Mouse (Mus musculus): ENCODE results near the gene Col25a1.

Col25a1 gene

GRCm38 (mm10) chr3:130465371-130465770 lies 334.1 kb downstream of the Col25a1 start:
- DNase-seq (ENCODE audit: low spot score in 2 of 2), result no peak

DNA sequence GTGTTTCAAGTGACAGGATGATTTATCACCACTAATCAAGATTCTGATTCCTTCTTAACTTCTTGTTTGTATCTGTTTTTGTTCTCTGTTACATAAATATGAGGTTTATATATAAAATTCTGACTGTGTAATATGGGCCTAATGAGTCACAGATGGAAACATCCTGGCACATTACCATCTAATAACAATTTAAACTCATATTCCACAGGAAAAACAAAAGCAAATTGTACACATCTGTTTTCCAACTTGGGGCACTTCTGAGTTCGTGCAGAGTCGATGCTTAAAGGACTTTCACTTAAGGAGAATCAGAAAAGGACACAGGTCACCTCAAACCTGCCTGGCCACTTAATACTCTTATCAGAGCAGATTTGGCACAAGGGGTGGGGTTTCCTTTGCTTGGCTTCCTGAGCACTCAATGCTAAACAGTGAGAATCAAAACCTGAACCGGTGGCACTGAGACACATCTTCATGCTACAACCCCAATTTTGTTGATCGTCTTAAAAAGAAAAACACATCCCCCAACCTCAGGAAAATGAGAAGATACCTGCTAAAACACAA lies 342.0 kb downstream of the Col25a1 start:
- no peak for DNase-seq (ENCODE audit: low spot score in 2 of 2)

GRCm38 (mm10) chr3:130473970-130474369 lies 342.7 kb downstream of the Col25a1 start:
- DNase-seq (ENCODE audit: low spot score in 2 of 2), result no peak

DNA sequence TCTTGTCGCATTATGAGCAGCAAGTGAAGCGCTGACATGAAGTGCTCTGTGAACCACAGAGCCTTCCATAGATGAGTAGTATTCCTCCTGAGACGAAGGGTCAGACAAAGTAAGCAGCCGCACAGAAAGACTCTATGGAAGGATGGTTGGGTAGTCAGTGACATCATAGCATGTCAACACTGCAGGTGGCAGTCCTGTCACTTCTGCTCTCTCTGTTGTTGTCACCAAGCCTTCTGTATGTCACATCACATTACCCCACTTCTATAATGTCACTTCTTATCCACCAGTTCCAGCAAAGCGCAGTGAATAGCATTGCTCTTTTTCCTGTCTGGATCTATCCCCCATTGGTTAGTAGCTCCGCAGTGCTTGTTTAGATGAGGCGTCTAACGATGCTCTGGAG lies 351.2 kb downstream of the Col25a1 start:
- no peak for DNase-seq (ENCODE audit: low spot score in 2 of 2)

- no peak for DNase-seq (ENCODE audit: low spot score in 2 of 2)
Measured at GRCm38 (mm10) chr3:130488839-130489238, 357.5 kb downstream of the Col25a1 start.

GRCm38 (mm10) chr3:130494192-130494591 lies 362.9 kb downstream of the Col25a1 start:
- no peak for DNase-seq (ENCODE audit: low spot score in 2 of 2)

GRCm38 (mm10) chr3:130494665-130495396 lies 363.5 kb downstream of the Col25a1 start:
- no peak for DNase-seq (ENCODE audit: low spot score in 2 of 2)

GRCm38 (mm10) chr3:130497036-130497435 lies 365.7 kb downstream of the Col25a1 start:
- no peak for DNase-seq (ENCODE audit: low spot score in 2 of 2)

GRCm38 (mm10) chr3:130501713-130502112 lies 370.4 kb downstream of the Col25a1 start:
- DNase-seq (ENCODE audit: low spot score in 2 of 2), result no peak

DNA sequence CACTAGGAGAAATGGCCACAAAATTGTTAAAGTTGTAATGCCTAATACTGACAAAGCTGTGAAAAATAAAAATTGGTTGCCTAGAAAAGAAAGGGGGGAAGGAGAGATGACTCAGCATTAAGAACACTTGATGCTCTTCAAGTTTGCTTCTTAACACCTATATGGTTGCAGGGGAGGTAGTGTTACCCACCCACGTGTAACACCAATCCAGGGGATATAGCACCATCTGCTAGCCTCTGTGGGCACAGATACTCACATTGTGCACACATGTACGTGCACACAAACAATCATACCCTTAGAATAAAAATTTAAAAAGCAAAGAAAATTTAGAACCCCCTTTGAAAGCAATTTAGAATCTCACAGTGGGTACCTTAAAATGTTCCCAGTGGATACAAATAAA lies 377.0 kb downstream of the Col25a1 start:
- peak; percentile 15 to 60 for DNase-seq (ENCODE audit: low spot score in 2 of 2)

- no peak for DNase-seq (ENCODE audit: low spot score in 2 of 2)
Measured at GRCm38 (mm10) chr3:130518457-130518879, 387.2 kb downstream of the Col25a1 start.

DNA sequence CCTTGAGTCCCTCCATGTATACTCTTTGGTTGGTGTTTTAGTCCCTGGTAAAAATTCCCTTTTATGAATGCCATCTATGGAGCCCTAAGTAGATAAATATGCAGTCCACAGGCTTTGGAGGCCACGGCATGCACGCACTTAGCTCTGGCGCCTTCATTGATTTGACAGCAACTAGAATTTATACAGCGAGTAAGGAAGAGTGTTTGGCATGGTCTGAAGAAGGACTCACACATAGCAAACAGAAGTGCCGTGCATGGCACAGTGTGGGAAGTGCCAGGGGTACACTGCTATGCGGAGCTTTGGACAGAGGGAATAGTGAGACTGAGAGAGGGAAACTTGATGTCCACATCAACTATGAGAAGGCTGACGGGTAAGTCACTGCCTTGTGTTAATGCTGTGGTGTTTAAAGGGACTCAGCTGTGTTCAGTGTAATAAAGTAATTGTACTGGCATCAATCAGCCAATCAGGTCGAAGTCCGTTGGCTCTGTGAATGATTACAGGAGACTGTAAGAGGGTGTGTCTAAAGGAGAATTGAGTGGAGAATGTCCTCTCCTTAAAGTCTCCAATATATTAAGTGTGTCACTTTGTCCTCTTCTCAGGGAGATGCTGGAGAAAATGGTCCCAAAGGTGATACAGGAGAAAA lies 390.7 kb downstream of the Col25a1 start:
- DNase-seq (ENCODE audit: low spot score in 2 of 2), result no peak

GRCm38 (mm10) chr3:130523019-130523418 lies 391.7 kb downstream of the Col25a1 start:
- DNase-seq (ENCODE audit: low spot score in 2 of 2), result no peak

DNA sequence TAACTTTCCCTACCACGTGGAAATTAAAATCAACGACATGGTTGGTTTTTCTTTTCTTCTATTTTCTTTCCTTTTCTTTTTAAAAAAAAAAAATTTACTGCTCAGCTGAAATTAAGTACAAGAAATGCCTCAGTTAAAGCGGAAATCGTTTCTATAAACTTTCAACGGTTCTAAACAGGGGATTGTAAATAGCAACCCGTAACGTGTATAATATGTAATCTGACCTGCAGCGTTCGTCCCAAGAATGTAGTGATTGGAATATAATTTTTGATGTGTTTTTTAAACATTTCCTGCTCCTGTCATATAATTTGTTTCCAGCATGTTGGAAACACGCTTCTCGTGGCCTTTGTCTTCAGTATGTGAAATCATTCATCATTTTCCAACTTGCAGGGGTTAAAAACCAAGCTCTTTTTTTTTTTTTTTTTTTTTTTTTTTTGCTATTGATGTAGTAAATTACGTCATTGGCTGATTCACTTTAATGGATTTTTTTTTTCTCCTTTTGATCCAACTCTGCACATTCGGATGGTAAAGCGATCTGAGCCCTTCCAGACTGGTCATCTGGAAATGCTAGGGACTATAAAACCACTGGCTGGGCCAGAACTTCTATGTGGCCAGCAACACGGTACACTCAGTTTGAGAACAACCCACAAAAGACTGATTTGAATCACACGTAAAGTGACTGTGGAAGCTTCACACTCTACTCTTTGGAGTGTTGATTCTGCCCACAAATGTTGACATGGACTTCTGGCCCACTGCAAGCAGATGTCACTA lies 393.3 kb downstream of the Col25a1 start:
- no peak for DNase-seq (ENCODE audit: low spot score in 2 of 2)

GRCm38 (mm10) chr3:130535021-130535420 lies 403.7 kb downstream of the Col25a1 start:
- no peak for DNase-seq (ENCODE audit: low spot score in 2 of 2)

DNA sequence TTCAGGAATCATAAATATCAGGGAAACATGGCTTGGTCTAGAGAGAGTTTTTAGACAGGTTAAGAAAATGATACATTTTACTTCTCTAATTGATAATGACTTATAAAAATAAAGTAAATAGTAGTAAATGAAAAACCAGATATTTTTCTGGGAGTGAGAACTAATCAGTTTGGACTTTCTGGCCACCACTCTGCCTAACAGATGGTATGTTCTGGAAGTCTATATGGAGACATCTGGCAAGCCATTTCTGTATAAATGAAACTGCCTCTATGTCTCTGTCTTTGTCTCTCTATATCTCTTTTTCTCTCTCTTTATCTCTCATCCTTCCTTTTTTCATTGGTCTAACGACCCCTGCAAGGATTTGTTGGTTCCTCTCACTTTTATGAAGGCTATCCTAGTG lies 410.2 kb downstream of the Col25a1 start:
- no peak for DNase-seq (ENCODE audit: low spot score in 2 of 2)

GRCm38 (mm10) chr3:130545995-130546394 lies 414.7 kb downstream of the Col25a1 start:
- no peak for DNase-seq (ENCODE audit: low spot score in 2 of 2)

DNA sequence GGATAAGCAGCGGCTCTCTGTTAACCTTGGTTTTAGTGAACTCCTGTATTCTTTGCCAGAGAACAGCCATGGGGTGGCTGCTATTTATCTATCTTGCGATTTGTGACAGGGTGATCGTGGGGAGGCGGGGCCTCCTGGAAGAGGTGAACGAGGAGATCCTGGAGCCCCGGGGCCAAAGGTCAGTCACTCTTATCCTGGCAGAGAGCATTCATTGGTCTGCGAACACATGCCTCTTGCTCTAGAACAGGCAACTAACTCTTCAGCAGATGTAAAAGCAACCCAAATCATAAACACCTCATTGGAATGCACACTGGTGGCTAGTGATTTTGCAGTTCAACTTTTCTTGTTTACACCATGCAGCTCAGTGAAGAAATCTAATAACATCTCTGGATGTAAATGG lies 417.8 kb downstream of the Col25a1 start:
- DNase-seq (ENCODE audit: low spot score in 2 of 2), result no peak

- DNase-seq (ENCODE audit: low spot score in 2 of 2), result no peak
Measured at GRCm38 (mm10) chr3:130556263-130556662, 425.0 kb downstream of the Col25a1 start.

DNA sequence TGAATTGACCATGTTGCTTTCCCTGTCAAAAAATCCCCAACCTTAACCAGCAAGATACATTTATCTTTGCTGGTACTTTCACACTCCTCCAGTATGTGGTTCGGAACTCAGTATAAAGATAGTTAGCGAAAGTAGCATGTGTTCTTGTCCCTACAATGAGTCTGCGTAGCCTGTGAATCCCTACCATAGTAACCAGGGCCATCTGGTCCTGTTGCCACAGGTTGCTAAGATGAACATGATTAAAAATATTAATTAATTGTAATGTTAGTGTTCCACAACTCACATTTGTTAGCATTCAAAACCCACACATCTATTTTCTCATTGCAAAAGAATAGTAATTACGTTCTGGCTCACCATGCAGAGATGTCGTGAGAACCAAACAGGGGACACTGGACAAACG lies 434.3 kb downstream of the Col25a1 start:
- DNase-seq (ENCODE audit: low spot score in 2 of 2), result no peak

DNA sequence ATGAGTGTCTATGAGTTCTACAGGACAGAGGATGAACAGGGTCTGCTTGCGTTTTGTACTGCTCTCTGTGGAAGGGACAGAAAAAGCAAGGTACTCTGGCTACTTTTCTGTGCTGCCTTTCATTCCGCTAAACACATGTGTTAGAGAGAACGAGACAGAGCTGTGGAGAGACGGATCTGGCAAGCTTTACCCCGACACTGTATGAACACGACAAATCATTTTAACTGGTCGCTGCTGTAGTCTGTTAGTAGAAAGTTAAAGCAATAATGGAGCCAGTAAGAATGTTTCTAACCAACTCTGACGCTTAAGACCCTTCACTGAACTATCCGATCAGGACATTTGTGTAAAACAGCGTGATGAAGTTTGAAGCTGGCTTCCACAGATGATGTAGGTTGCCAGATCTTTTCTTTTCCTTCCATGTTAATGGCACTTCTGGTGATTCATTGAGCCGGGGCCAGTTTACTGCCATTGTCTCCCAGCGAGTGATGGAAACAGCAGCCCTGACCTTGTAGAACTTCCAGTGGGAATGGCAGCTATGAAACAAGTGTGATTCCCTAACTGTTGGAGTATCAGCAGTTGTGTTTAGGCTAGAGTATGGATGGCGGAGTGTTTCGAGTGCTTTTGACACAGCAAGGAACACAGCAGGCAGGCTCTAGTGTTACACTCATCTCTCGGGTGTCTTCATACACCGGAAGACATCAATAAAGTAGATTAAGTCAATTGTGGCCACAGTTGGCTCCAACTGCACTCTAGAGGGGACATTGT lies 437.2 kb downstream of the Col25a1 start:
- DNase-seq (ENCODE audit: low spot score in 2 of 2), result no peak

DNA sequence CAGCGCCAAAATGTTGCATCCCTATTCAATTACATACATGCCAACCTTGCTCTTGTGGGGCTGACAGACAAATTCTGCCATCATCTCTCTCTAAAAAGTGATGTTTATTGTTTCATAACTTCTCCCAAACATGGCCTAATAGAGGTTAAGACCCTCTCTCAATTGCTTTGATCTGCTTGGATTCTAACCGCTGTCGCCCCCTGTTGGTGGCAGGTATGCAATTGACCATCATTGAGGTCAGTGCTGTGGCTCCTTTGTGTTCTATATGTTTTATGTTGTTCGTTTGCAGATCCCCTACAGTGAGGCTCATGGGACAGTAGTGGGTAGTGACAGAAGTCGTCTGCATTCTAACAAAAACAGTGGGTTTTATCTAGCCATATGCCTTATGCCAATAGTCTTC lies 441.9 kb downstream of the Col25a1 start:
- no peak for DNase-seq (ENCODE audit: low spot score in 2 of 2)

Measured in left cerebral cortex, adult 9 months (tissue).